In genomic region chr3:51552841-51553496, GRCm38 (mm10) we compare ENCODE assay signal across 8 mouse cellular contexts. TPM values are rescaled to one million over a fixed set of nuclear protein-coding genes. Genes with fewer than 3 reads are reported as not detected.
DNase-seq lines count a peak whose midpoint lies in the region; ATAC-seq lines count a peak whose summit lies in the region.

No protein-coding gene starts in this region.

- no peaks in the 10 kb centered on the region for H3K27me3 ChIP-seq in hindbrain, embryonic 16.5 days (replicated peaks; ENCODE audit: control insufficient read depth, insufficient read depth, low read length)
- H3K27me3 ChIP-seq in hindbrain, embryonic 11.5 days (ENCODE audit: control insufficient read depth, insufficient read depth, low read length), result no peaks in the 10 kb centered on the region
- H3K27me3 ChIP-seq in heart, embryonic 14.5 days (ENCODE audit: control insufficient read depth, insufficient read depth, low read length), result no peaks in the 10 kb centered on the region
- no peaks in the 10 kb centered on the region for H3K27me3 ChIP-seq in neural tube, embryonic 15.5 days (replicated peaks)

- WGBS in hindbrain, embryonic 16.5 days, result 56% methylated on average over 10 of the region's 10 CpGs
- WGBS in hindbrain, embryonic 11.5 days, result 61% methylated on average over 10 of the region's 10 CpGs
- WGBS in heart, embryonic 14.5 days, result 35% methylated on average over 10 of the region's 10 CpGs
- WGBS in neural tube, embryonic 15.5 days, result 56% methylated on average over 10 of the region's 10 CpGs

- H3K9me3 ChIP-seq in hindbrain, embryonic 16.5 days (ENCODE audit: control insufficient read depth, low read length), result no peaks in the 10 kb centered on the region
- H3K9me3 ChIP-seq in hindbrain, embryonic 11.5 days (ENCODE audit: control insufficient read depth, low read length), result no peaks in the 10 kb centered on the region
- no peaks in the 10 kb centered on the region for H3K9me3 ChIP-seq in heart, embryonic 14.5 days (ENCODE audit: control insufficient read depth, low read length)
- no peaks in the 10 kb centered on the region for H3K9me3 ChIP-seq in neural tube, embryonic 15.5 days (replicated peaks)

- H3K4me2 ChIP-seq in hindbrain, embryonic 16.5 days (ENCODE audit: low read length), result peak overlapping the region; percentile 14; the same call in 1 of the 2 replicates
- H3K4me2 ChIP-seq in hindbrain, embryonic 11.5 days (replicated peaks; ENCODE audit: low read depth, low read length), result no peak overlapping the region
- H3K4me2 ChIP-seq in heart, embryonic 14.5 days (ENCODE audit: low read length), result peak overlapping the region; percentile 63
- no peak overlapping the region for H3K4me2 ChIP-seq in neural tube, embryonic 15.5 days

- H3K36me3 ChIP-seq in hindbrain, embryonic 16.5 days (ENCODE audit: control insufficient read depth, insufficient read depth, low read length), result peaks cover 12% of the 10 kb centered on the region
- H3K36me3 ChIP-seq in hindbrain, embryonic 11.5 days (ENCODE audit: control insufficient read depth, insufficient read depth, low read length), result no peaks in the 10 kb centered on the region
- H3K36me3 ChIP-seq in heart, embryonic 14.5 days (ENCODE audit: control insufficient read depth, insufficient read depth, low read length), result peaks cover 21% of the 10 kb centered on the region
- H3K36me3 ChIP-seq in neural tube, embryonic 15.5 days, result peaks cover 21% of the 10 kb centered on the region

- H3K4me3 ChIP-seq in hindbrain, embryonic 16.5 days (ENCODE audit: low read length), result no peak overlapping the region
- no peak overlapping the region for H3K4me3 ChIP-seq in hindbrain, embryonic 11.5 days (ENCODE audit: low read depth, low read length)
- peak overlapping the region; percentile 14 to 15; a peak in 2 of 4 replicates for H3K4me3 ChIP-seq in heart, embryonic 14.5 days (ENCODE audit: control insufficient read depth in 1 of 2, insufficient read depth in 1 of 2, low read depth in 1 of 2, low read length in 2 of 2)
- H3K4me3 ChIP-seq in neural tube, embryonic 15.5 days (replicated peaks), result no peak overlapping the region

- H3K4me1 ChIP-seq in hindbrain, embryonic 16.5 days (ENCODE audit: control insufficient read depth, insufficient read depth, low read depth, low read length), result peaks cover 7% of the 10 kb centered on the region
- peaks cover 2% of the 10 kb centered on the region; the same call in 1 of the 2 replicates for H3K4me1 ChIP-seq in hindbrain, embryonic 11.5 days (replicated peaks; ENCODE audit: control insufficient read depth, insufficient read depth, low read length)
- peaks cover 22 to 35% of the 10 kb centered on the region in 2 experiments for H3K4me1 ChIP-seq in heart, embryonic 14.5 days (ENCODE audit: control insufficient read depth in 2 of 2, insufficient read depth in 2 of 2, low read length in 2 of 2)
- peaks cover 30% of the 10 kb centered on the region for H3K4me1 ChIP-seq in neural tube, embryonic 15.5 days

- DNase-seq in hindbrain, embryonic 11.5 days (ENCODE audit: low spot score), result no peak
- DNase-seq in T-cell, adult 2 months (ENCODE audit: low spot score), result peak; percentile 70
- DNase-seq in lung, postnatal 25 days (ENCODE audit: low spot score), result peak; percentile 14
- DNase-seq in thymus, postnatal 10 days (ENCODE audit: low spot score in 2 of 2), result peak; percentile 44 to 55
- DNase-seq in ovary, postnatal 14 days (ENCODE audit: low spot score), result no peak

- peak overlapping the region; percentile 14; the same call in 1 of the 2 replicates for H3K27ac ChIP-seq in hindbrain, embryonic 16.5 days (ENCODE audit: low read depth, low read length)
- H3K27ac ChIP-seq in hindbrain, embryonic 11.5 days (ENCODE audit: low read depth, low read length), result no peak overlapping the region
- peak overlapping the region; percentile 47 to 65; a peak in 3 of 4 replicates for H3K27ac ChIP-seq in heart, embryonic 14.5 days (replicated peaks in 1 of 2; ENCODE audit: control insufficient read depth in 1 of 2, insufficient read depth in 1 of 2, low read depth in 2 of 2, low read length in 2 of 2)
- no peak overlapping the region for H3K27ac ChIP-seq in neural tube, embryonic 15.5 days (replicated peaks)

- ATAC-seq in hindbrain, embryonic 16.5 days, result no peak
- no peak for ATAC-seq in hindbrain, embryonic 11.5 days (ENCODE audit: low FRiP score)
- ATAC-seq in heart, embryonic 14.5 days (ENCODE audit: insufficient number of reproducible peaks, insufficient read depth, low FRiP score, low read depth), result no peak
- no peak for ATAC-seq in neural tube, embryonic 15.5 days (ENCODE audit: low FRiP score)

- H3K9ac ChIP-seq in hindbrain, embryonic 16.5 days (ENCODE audit: low read depth, low read length), result peak overlapping the region; percentile 19; the same call in 1 of the 2 replicates
- H3K9ac ChIP-seq in hindbrain, embryonic 11.5 days (ENCODE audit: low read depth, low read length), result no peak overlapping the region
- peak overlapping the region; percentile 65 for H3K9ac ChIP-seq in heart, embryonic 14.5 days (ENCODE audit: low read length)
- H3K9ac ChIP-seq in neural tube, embryonic 15.5 days (replicated peaks), result no peak overlapping the region

RNA-seq across cellular contexts. Expression of gene Setd7, which starts 7.7 kb away (rescaled TPM):
- polyA plus RNA-seq in hindbrain, embryonic 16.5 days (2015; fragmentation: Nextera tagmentation; extraction: Ambion mirVana), result 2.1 and 2.7 TPM in 2 replicates
- polyA plus RNA-seq in hindbrain, embryonic 11.5 days (2014; fragmentation: Nextera tagmentation; extraction: Ambion mirVana), result 4.0 and 8.2 TPM in 2 replicates
- 6.3 and 6.6 TPM in 2 replicates for polyA plus RNA-seq in heart, embryonic 14.5 days (2014; fragmentation: Nextera tagmentation; extraction: Ambion mirVana)
- polyA plus RNA-seq in neural tube, embryonic 15.5 days (2015; fragmentation: Nextera tagmentation; extraction: Ambion mirVana), result 2.6 and 4.2 TPM in 2 replicates

Comparison
In these comparisons a context has a peak if more than half of its experiments do, and no peak if none do; other contexts are left out.
1. H3K27ac ChIP-seq: peak in hindbrain, embryonic 16.5 days (single experiment) and heart, embryonic 14.5 days (2 of 2); none in hindbrain, embryonic 11.5 days (single experiment) and neural tube, embryonic 15.5 days (single experiment).
2. H3K4me2 ChIP-seq: peak in hindbrain, embryonic 16.5 days (single experiment) and heart, embryonic 14.5 days (single experiment); none in hindbrain, embryonic 11.5 days (single experiment) and neural tube, embryonic 15.5 days (single experiment).
3. H3K9ac ChIP-seq: peak in hindbrain, embryonic 16.5 days (single experiment) and heart, embryonic 14.5 days (single experiment); none in hindbrain, embryonic 11.5 days (single experiment) and neural tube, embryonic 15.5 days (single experiment).
4. H3K4me3 ChIP-seq: peak in heart, embryonic 14.5 days (2 of 2); none in hindbrain, embryonic 16.5 days (single experiment), hindbrain, embryonic 11.5 days (single experiment) and neural tube, embryonic 15.5 days (single experiment).
5. DNase-seq: peak in T-cell, adult 2 months (single experiment), lung, postnatal 25 days (single experiment) and thymus, postnatal 10 days (2 of 2); none in hindbrain, embryonic 11.5 days (single experiment) and ovary, postnatal 14 days (single experiment).